Mouse (Mus musculus) limb, embryonic 12.5 days (tissue): ENCODE data around the gene Pla2g10. TPM values are rescaled to one million over a fixed set of nuclear protein-coding genes. Genes with fewer than 3 reads are reported as not detected.
"Not testable (repeated sequence)": the region's sequence is repeated elsewhere in the genome, so short reads cannot be mapped to it uniquely, and the experiment has no call there.

ENCODE experiments used
- ATAC-seq: fragments of 200-750 bp; cut with Nextera tagmentation; 2 replicates; pipeline ENCODE4 v1.8.0; 2017; ENCODE audit warnings: low read depth, moderate TSS enrichment; ENCODE audit not compliant: insufficient number of reproducible peaks, insufficient read depth, low FRiP score, low TSS enrichment
- H3K27ac ChIP-seq: fragments of 300-500 bp; sonication (generic); 2 replicates; pipeline ENCODE4 v1.5.1; 2016; ENCODE audit warnings: mild to moderate bottlenecking, moderate library complexity
- H3K27me3 ChIP-seq: fragments of 300-500 bp; sonication (generic); 2 replicates; pipeline ENCODE4 v1.6.1; 2016; ENCODE audit warnings: mild to moderate bottlenecking, moderate library complexity
- H3K36me3 ChIP-seq: fragments of 300-500 bp; sonication (generic); 2 replicates; pipeline ENCODE4 v1.6.1; 2016; ENCODE audit warnings: mild to moderate bottlenecking, moderate library complexity
- H3K4me1 ChIP-seq: fragments of 300-500 bp; sonication (generic); replicated peaks from 2 replicates; pipeline ENCODE4 v1.6.1; 2016
- H3K4me2 ChIP-seq: fragments of 300-500 bp; sonication (generic); 2 replicates; pipeline ENCODE4 v1.6.1; 2016; ENCODE audit warnings: mild to moderate bottlenecking, moderate library complexity
- H3K4me3 ChIP-seq: fragments of 300-500 bp; sonication (generic); replicated peaks from 2 replicates; pipeline ENCODE4 v1.5.1; 2016; ENCODE audit warnings: mild to moderate bottlenecking
- H3K9ac ChIP-seq: fragments of 300-500 bp; sonication (generic); replicated peaks from 2 replicates; pipeline ENCODE4 v1.6.1; 2016; ENCODE audit warnings: mild to moderate bottlenecking, moderate library complexity
- H3K9me3 ChIP-seq: fragments of 300-500 bp; sonication (generic); 2 replicates; pipeline ENCODE4 v1.6.1; 2016; ENCODE audit warnings: mild to moderate bottlenecking, moderate library complexity
- WGBS: fragments of 180-500 bp; shearing (Covaris S2); methylation state at CpG from one replicate; pipeline ENCODE4 v1.1.7; 2016; 5-methylcytosine and 5-hydroxymethylcytosine counted together
- polyA plus RNA-seq: library from polyadenylated mRNA; unstranded; fragments of >200 nt; fragmentation: Nextera tagmentation; extraction: Ambion mirVana; gene quantifications from 2 replicates; pipeline ENCODE4 v1.2.1, GENCODE M21; 2016

Pla2g10 gene
- polyA plus RNA-seq, 1 experiment from 2014 or later: not detected

DNA sequence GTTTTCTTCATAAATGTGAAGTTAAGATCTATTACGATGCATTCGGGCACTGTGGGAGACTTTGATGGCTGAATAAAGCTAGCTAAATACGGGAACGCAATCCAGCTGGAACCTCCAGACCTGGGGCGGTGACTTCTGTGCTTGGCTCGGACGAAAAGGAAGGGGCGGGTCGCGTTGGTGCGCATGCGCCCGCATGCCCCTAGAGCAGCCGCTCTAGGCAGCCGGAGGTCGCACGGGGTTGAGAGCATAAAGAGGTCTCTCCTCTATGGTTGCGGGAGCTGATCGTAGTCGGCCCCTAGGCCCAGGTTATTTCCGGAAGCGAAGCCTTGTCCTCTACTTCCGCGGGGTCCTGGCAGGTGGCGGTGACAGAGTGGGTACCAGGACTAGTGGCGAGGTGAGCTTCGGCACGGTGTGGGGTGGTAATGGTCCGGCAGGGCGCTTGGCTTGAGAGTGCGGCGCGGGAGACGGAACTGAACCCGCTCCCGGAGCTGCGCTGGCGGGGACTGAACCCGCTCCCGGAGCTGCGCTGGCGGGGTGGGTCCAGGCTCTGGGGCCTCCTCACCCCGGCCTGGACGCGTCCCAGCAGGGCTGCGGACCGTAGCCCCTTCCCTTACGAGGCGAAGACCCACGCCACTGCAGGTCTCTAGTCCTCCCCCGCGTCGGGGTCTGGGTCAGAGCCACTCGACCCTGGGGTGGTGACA lies 58.9 kb downstream of the Pla2g10 start, which contains the start of the genes Bfar and 3110001I22Rik:
TSS of gene Bfar (plus strand) at position 174 of the 701 bp plus-strand sequence.
TSS of gene 3110001I22Rik (plus strand) at position 245 of the 701 bp plus-strand sequence.
- H3K4me2 ChIP-seq: peak within 1 kb of the TSS; percentile 80
- peaks cover 16% of the 10 kb centered on the region for H3K4me1 ChIP-seq
- no peaks in the 10 kb centered on the region for H3K9me3 ChIP-seq
- H3K36me3 ChIP-seq: peaks cover 14% of the 10 kb centered on the region
- peak; percentile 88 for ATAC-seq
- peak within 1 kb of the TSS; percentile 96 for H3K4me3 ChIP-seq
- 0% methylated on average over 54 of the region's 54 CpGs for WGBS
- peak within 1 kb of the TSS; percentile 89 for H3K27ac ChIP-seq
- peak within 1 kb of the TSS; percentile 86 for H3K9ac ChIP-seq
- no peaks in the 10 kb centered on the region for H3K27me3 ChIP-seq

DNA sequence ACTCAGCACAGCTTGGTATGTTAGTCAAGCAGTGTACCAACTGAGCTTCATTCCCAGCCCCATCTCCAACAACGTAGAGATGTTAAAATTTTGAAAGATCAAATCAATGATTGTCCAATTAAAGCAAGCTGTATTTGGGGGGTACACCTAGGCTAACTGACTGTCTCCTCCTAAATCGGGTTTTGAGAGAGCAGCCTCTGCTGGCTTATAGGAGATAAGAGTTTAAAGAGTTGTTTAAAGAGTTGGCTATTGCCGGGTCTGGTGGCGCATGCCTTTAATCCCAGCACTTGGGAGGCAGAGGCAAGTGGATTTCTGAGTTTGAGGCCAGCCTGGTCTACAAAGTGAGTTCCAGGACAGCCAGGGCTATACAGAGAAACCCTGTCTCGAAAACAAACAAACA lies 59.9 kb downstream of the Pla2g10 start:
- not testable (repeated sequence) for H3K9ac ChIP-seq, H3K9me3 ChIP-seq, ATAC-seq, H3K27me3 ChIP-seq, H3K27ac ChIP-seq, H3K36me3 ChIP-seq
- H3K4me2 ChIP-seq: peak overlapping the region; percentile 80
- H3K4me1 ChIP-seq: peaks cover 17% of the 10 kb centered on the region
- peak overlapping the region; percentile 96; the same call in 1 of the 2 replicates for H3K4me3 ChIP-seq
- 75% methylated on average over 5 of the region's 5 CpGs for WGBS

DNA sequence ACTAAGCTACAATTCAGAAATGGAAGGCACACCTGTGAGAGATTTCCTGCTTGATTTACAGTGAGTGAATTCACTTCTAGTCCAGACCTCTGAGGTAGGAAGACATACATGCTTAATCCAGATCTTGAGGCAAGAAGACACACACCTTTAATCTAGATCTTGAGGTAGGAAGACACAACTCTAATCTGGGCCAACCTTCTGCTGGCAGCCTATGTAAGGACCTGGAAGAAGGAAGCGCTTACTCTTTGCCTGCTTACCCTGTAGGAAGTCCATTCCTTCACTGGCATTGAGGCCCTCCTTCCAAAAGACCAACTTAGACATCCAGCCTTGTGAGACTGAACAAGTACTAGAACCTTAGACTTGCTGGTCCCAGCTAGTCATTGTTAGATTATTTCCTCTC lies 61.5 kb downstream of the Pla2g10 start:
- WGBS: 100% methylated on average over 1 of the region's 1 CpGs
- no peak for ATAC-seq
- peaks cover 12% of the 10 kb centered on the region for H3K36me3 ChIP-seq
- H3K9me3 ChIP-seq: no peaks in the 10 kb centered on the region
- H3K4me1 ChIP-seq: peaks cover 17% of the 10 kb centered on the region
- H3K27ac ChIP-seq: no peak overlapping the region
- H3K27me3 ChIP-seq: no peaks in the 10 kb centered on the region
- no peak overlapping the region for H3K4me2 ChIP-seq
- H3K9ac ChIP-seq: no peak overlapping the region
- H3K4me3 ChIP-seq: no peak overlapping the region

DNA sequence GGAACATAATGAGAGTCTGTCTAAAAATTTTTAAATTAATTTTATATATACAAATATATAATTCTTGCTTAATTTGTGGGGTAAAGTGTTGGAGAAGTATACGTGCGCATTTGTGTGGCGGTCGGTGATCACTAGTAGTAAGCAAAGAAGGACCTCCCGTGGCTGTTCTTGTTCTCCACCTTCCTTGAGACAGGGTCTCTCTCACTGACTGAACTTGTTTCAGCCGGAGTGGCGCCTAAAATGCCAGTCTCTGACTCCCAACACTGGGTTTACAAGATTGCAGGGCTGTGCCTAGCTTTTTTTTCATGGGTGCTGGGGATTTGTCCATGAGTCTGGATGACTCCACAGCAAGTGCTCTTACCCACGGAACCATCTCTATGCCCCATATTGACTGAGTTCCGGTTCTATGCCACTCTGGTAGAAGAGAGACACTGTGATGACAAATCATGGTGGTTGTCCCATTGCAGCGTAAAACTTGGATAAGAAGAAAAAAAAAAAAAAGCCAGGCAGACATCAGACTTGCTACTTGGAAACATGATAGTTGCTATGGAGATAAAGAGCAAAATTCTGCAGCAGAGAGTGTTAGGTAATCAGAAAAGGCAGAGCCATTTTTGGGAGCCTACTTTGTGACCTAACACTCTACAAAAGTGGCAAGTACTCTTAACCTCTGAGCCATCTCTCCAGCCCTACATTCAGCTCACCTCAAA lies 62.2 kb downstream of the Pla2g10 start:
- Histone ChIP-seq H3K4me2 (peak overlapping the region; percentile 77), H3K9me3 (no peaks in the 10 kb centered on the region), H3K27ac (peak overlapping the region; percentile 83), H3K4me3 (peak overlapping the region; percentile 71), H3K36me3 (peaks cover 14% of the 10 kb centered on the region), H3K4me1 (peaks cover 17% of the 10 kb centered on the region), H3K9ac (peak overlapping the region; percentile 73; the same call in 1 of the 2 replicates), H3K27me3 (no peaks in the 10 kb centered on the region)
- 80% methylated on average over 10 of the region's 10 CpGs for WGBS
- ATAC-seq: no peak

DNA sequence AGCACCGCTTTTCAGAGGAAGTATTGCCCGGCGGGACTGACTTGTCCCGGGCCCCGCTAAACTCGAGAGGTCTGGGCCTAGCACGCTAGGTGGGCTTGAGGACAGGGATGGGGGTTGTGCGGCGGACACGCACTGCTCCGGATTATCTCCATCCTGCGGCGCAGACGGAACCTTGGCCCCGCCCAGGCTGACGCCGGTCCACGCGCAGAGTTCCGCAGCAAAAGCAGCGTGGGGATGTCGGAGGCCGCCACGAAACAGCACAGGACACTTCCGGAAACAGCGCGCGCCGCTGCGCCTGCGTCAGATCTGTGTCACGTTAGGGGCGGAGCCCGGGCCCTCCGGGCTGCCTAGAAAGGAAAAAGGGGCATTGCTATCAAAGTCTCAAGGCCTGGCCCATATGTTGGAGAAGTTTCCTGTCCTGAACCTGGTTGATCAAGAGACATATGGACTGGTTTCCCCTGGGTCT lies 62.9 kb downstream of the Pla2g10 start, which contains the start of gene Parn:
TSS of gene Parn (minus strand) at position 293 of the 466 bp plus-strand sequence.
- Histone ChIP-seq H3K4me1 (peaks cover 11% of the 10 kb centered on the region), H3K9me3 (no peaks in the 10 kb centered on the region), H3K4me2 (peak within 1 kb of the TSS; percentile 77), H3K9ac (peak within 1 kb of the TSS; percentile 73), H3K27me3 (no peaks in the 10 kb centered on the region), H3K4me3 (peak within 1 kb of the TSS; percentile 71), H3K27ac (peak within 1 kb of the TSS; percentile 83), H3K36me3 (peaks cover 21% of the 10 kb centered on the region)
- peak; percentile 89 for ATAC-seq
- WGBS: under 1% methylated on average over 35 of the region's 35 CpGs

Other genes with a start within 250 kb of the Pla2g10 start
- gene Parn, start 62.8 kb downstream of the Pla2g10 start, polyA plus RNA-seq: 41.4 and 44.8 TPM in 2 replicates
- 44.5 and 46.4 TPM in 2 replicates for gene Bfar, start 59.1 kb downstream of the Pla2g10 start, polyA plus RNA-seq
- 7.3 and 8.5 TPM in 2 replicates for gene 3110001I22Rik, start 59.1 kb downstream of the Pla2g10 start, polyA plus RNA-seq
- gene Rrn3, start 49.7 kb upstream of the Pla2g10 start, polyA plus RNA-seq: 75.8 and 82.8 TPM in 2 replicates
- gene Ntan1, start 87.9 kb upstream of the Pla2g10 start, polyA plus RNA-seq: 183 and 184 TPM in 2 replicates
- 97.9 and 100 TPM in 2 replicates for gene Pdxdc1, start 172.1 kb upstream of the Pla2g10 start, polyA plus RNA-seq
- gene Mpv17l, start 172.2 kb upstream of the Pla2g10 start, polyA plus RNA-seq: 2.5 and 3.7 TPM in 2 replicates